Mouse (Mus musculus) spleen, postnatal 14 days (tissue): Measurements from ENCODE around the gene Cdh13.

ENCODE experiments used
- DNase-seq, 2 experiments: peaks; one replicate each; pipeline ENCODE4 v3.0.0; 2021 to 2022; ENCODE audit warnings: low spot score in 2 of 2

Gene Cdh13

GRCm38 (mm10) chr8:118306957-118307356, 23.4 kb downstream of the Cdh13 start:
- DNase-seq: no peak

- no peak for DNase-seq
Observed at GRCm38 (mm10) chr8:118309106-118309505, 25.6 kb downstream of the Cdh13 start.

GRCm38 (mm10) chr8:118313426-118314187, 30.1 kb downstream of the Cdh13 start:
- no peak for DNase-seq

- no peak for DNase-seq
Observed at GRCm38 (mm10) chr8:118314188-118314563, 30.6 kb downstream of the Cdh13 start.

- no peak for DNase-seq
Observed at GRCm38 (mm10) chr8:118314932-118315331, 31.4 kb downstream of the Cdh13 start.

DNA sequence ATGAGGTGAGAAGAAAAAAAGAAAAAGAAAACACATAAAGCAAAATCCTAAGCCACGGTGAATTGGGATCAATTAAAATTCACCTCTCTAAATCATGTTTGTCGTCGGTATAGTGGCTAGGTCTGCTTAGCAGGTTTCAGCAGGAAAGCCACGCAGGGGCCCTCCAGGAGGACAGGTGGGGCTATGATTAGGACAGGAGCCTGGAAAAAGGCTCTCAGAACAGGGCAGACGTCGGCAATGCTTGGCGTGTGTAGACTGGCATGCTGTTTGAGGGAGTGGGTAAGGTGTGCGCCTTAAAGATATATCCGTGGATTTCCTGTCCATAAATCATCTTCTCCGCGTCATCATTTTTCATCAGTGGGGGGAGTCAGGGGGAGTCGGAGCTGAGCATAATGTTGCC, 32.9 kb downstream of the Cdh13 start:
- DNase-seq: no peak

- no peak for DNase-seq
Observed at GRCm38 (mm10) chr8:118320566-118320965, 37.0 kb downstream of the Cdh13 start.

GRCm38 (mm10) chr8:118323421-118323820, 39.9 kb downstream of the Cdh13 start:
- DNase-seq: no peak

DNA sequence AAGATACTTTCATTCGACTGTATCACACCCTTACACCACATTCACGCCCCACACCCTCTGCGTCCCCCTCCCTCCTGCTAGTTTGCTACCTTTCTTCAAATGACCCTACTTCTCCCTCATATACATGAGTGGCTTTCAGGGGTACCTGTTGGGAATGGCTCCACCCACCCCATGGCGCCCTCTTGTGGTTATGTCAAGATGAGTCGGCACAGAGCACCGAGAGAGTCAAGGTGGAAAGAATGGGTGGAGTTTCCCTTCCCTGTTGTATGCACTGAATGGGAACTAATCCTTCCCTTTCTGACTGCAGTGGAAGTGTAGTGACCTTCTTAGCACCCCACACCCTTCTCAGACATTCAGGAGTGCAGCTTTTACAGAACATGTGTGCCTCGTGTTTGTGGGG, 51.4 kb downstream of the Cdh13 start:
- no peak for DNase-seq

DNA sequence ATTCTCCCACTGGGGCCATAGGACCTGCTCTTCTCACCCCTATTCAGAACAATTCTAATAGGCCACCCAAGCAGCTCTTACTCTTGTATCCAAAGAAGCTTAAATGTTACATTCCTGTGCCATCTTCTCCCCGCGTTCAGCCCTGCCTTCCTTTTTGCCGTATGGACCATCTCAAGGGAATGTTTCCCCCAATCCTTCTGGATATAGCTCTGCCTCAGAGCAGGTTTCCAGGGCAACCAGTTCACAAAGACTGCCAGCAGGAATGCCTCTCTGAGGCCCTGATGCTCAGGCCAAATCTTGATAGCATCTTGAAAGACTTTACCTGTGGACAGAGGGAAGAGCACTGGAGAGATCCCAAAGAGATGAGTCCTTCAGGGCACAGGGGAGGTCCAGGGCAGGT, 56.2 kb downstream of the Cdh13 start:
- DNase-seq: no peak

DNA sequence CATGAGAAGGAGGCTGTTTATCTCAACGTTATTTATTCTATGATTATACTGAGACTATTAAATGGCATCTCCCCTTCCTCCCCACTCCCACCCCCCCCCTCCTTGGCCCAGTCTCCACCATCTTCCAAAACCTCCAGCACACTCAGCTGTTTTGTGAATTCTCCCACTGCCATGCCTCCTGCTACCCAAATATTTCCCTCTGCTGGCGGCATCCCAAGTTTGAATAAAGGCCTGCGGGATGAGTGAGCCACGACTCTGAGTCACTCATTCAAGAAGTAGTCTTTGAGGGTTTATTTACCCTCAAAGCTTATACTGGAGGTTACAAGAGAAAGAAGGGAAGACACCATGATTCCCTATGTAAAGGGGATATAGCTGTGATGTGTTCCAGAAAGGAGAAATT, 59.7 kb downstream of the Cdh13 start:
- no peak for DNase-seq

DNA sequence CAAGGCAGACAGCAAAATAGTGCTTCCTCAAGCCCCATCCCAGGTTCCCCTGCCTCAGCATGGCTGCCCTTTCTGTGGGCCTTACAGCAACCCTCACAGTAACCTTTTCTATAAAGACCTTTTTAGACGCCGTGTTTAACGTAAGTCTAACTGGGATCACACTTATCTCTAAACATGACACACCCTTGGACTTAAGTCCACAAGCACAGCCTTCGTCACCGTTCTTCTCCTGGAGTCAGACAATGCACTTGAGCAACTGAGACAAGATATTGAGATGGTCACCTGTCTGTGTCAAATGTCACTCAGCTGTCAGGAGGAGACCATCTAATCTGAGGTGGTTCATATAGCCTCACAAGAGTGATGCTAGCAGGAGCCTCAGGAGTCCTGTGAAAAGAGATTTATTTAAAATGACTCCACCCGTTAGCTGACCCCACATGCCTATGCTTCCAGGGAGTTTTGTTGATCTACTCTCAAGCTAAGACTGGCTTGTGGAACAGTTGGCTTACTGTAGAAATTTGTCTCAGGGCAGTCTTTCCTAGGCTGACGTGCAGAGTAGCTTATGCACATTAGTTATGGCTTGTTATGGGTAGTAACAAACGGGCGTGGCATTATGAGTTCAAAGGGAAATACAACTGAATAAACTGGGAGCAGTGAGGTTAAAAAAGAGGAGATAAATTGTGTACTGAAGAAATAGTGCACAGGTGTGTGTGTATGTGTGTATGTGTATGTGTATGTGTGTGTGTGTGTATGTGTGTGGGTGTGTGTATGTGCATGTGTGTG, 65.4 kb downstream of the Cdh13 start:
- DNase-seq: no peak

- DNase-seq: no peak
Observed at GRCm38 (mm10) chr8:118350136-118350535, 66.6 kb downstream of the Cdh13 start.

GRCm38 (mm10) chr8:118353022-118353421, 69.5 kb downstream of the Cdh13 start:
- no peak for DNase-seq

DNA sequence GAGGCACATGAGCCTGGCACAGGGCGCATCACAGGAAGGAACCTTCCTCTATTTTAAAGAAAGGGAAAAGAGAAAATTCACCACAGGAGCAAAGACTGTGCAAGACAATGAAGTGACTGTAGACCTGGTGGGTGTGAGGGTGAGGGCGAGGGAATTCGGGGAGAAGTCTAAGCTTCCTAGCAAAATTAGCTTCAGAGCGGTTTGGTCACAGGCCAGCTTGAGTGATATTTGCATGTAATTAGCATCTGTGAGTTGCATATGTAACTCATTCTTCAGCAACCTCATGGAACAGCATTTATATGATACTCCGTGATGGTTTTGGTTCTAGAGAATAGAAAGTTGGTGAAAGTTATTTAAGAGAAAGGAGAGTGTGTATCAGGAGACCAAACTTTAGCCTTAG, 73.5 kb downstream of the Cdh13 start:
- no peak for DNase-seq

DNA sequence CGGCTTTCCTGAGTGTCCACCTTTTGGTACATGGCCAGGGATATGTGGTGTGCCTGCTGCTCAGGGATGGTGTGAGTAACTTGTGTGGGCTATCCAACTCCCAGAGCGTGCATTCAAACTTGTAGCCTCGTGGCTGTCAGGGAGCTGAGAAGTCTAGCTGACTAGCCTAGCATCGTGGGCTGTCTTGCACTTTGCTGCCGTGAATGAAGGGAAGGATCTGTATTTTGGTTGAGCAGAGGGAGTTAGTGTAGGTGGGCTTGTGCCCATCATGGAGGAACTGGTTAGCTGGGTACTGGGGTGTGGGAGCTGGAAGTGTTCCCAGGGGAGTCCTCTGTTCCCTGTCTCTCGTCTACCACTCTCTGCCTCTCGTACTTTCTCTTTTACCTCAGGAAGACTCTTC, 74.1 kb downstream of the Cdh13 start:
- DNase-seq: no peak

DNA sequence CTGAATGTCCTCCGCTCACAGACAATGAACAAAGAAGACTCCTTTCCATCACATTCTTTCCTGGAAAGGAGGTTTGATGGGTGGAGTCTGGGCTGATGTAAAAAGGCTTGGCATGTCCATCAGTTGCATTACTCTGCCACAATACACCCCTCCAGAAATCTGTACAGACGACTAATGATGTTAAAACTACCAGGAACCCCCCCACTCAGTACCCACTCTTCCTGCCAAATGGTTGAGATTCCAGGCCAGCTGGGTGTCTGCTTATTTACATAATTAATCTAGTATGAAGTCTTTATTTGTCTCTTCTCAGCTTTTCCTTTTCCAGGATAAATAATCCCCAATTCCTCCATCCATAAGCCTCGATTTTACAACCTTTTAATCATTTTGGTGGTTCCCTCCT, 80.2 kb downstream of the Cdh13 start:
- no peak for DNase-seq

- no peak for DNase-seq
Observed at GRCm38 (mm10) chr8:118373092-118373491, 89.6 kb downstream of the Cdh13 start.

GRCm38 (mm10) chr8:118374738-118375137, 91.2 kb downstream of the Cdh13 start:
- DNase-seq: no peak

GRCm38 (mm10) chr8:118376791-118377190, 93.3 kb downstream of the Cdh13 start:
- no peak for DNase-seq

DNA sequence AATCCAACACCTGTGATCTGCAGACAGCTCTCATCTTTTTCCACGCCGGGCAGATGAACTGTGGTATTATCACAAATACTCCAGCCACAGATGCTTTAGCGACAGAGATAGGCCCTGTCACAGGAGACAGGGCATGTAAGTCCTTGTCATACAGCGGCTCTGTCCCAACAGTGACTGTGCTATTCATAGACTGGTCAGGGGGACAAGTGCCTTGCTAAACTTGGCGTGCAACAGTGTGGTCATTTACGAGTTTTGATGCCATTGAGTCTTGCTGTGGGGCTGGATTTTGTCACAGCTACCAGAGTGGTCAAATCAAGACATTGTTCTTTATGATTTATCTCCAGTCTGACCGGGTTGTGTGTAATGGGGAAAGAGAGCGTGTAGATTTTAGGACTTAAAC, 95.5 kb downstream of the Cdh13 start:
- DNase-seq: no peak

DNA sequence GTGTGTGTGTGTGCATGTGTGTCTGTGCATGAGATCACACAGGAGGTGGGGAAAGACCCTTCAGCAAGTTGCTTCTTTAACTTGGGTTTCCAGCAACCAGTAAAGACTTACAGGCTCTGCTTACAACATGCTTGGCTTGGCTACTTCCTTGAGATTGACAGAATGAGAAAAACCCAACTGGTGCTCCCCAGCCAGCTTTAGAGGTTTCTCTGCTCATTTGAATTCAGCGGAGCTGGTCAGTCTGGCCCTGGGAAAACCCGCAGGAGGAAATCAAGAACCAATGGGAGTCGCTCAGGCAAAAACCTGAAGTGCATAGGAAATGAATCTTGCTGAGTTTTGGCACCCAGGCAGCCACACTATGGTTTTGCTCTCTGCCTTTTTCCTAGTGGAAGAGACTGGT, 96.1 kb downstream of the Cdh13 start:
- DNase-seq: no peak

GRCm38 (mm10) chr8:118380058-118380457, 96.5 kb downstream of the Cdh13 start:
- DNase-seq: no peak
